Mouse (Mus musculus) layer of hippocampus, postnatal 10 days (tissue): Measurements from ENCODE around the gene Slc5a3. TPM values are rescaled to one million over a fixed set of nuclear protein-coding genes. Genes with fewer than 3 reads are reported as not detected.

Experiments used
- DNase-seq, 2 experiments: peaks; one replicate each; pipeline ENCODE4 v3.0.0; 2021; ENCODE audit warnings: low spot score in 2 of 2
- long read RNA-seq: library from polyadenylated mRNA; stranded (forward); transcript quantifications from one replicate; pipeline ENCODE4 v2.0.0, GENCODE M21; 2023
- total RNA-seq, 2 experiments: library from RNA; stranded (reverse); gene quantifications; 2 replicates each; pipeline ENCODE4 v1.2.3; 2021

Slc5a3 gene
- total RNA-seq: 10 to 100 TPM; 15.3 to 17.8 TPM
- long read RNA-seq, partial matches to known transcripts: 0 of 1 reads
- long read RNA-seq, other reads (novel, unspliced or antisense): 1 of 1 reads

DNA sequence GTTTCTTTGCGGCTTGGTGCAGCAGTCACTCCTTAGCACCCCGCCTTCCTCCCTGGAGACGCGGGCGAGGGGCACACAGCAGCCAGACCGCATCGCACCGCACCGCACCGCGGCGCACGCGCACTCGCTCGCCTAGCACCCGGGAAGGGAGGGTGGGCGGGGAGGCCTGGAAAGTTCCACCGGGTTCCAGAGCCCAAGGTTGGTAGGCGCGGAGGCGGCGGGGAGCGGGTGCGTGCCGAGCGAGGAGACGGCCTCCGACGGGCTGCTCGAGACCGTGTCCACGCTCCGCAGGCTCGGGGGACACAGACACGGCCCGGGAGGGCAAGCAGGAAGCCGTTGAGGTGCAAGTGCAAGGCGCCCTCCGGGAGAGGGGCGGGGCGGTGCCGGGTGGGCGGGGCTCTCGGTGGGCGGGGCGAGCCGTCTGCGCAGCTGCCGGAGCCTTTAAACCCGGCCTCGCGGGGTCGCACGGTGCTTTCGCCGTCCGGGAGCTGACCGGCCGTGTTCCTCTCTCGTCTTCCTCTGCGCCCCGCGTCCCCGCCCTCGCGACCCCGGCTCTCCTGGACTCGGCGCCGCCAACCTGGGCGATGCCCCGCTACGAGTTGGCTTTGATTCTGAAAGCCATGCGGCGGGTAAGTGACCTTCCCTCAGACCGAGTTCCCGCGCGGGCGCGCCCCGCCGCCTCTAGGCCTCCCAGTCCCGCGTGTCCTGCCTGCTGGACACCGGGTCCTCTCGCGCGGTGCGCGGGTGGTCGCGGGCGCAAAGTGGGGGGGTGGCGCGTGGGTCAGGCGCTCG, at the start of gene Slc5a3, which contains the start of the genes Mrps6 and Gm49711:
Gene Slc5a3 (plus strand): TSS at position 471 of the 792 bp plus-strand sequence.
Gene Mrps6 (plus strand): TSS at position 419 of the 792 bp plus-strand sequence.
Gene Gm49711 (plus strand): TSS at position 465 of the 792 bp plus-strand sequence.
- peak; percentile 85 to 89 for DNase-seq

DNA sequence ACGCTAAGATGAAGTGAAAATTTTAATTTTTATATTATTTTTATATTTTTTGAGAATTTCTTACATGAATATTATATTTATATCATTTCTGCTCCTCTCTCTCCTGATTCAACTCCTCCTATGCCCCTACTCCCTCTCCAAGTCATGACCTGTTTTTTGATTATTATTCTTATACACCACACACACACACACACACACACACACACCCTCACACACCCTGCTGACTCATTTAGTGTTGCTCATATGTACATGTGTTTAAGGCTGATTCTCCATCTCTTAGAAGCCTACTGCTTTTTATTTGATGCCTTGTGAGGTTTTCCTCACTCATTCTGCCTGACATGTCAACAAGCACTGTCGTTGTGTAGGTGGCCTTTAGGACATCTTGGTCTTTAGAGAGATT, 48.5 kb upstream of the Slc5a3 start:
- DNase-seq: no peak

DNA sequence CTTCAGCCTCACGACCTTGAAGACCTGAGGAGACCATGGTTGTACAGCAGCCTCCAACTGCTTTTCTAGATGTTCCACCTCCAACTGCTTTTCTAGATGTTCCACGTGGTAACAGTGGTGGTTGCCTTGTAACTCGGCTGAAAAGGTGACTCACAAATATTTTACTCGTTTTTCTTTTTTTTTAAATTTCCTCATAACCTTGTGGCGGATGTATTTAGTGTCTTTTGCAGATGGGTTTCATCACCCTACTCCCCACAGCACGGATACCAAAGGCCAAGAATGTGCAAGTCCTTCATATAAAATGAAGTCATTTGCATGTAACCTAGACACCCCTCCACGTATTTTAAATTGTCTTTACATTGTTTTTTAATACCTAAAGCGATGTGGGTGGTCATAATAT, 41.3 kb upstream of the Slc5a3 start:
- DNase-seq: no peak

DNA sequence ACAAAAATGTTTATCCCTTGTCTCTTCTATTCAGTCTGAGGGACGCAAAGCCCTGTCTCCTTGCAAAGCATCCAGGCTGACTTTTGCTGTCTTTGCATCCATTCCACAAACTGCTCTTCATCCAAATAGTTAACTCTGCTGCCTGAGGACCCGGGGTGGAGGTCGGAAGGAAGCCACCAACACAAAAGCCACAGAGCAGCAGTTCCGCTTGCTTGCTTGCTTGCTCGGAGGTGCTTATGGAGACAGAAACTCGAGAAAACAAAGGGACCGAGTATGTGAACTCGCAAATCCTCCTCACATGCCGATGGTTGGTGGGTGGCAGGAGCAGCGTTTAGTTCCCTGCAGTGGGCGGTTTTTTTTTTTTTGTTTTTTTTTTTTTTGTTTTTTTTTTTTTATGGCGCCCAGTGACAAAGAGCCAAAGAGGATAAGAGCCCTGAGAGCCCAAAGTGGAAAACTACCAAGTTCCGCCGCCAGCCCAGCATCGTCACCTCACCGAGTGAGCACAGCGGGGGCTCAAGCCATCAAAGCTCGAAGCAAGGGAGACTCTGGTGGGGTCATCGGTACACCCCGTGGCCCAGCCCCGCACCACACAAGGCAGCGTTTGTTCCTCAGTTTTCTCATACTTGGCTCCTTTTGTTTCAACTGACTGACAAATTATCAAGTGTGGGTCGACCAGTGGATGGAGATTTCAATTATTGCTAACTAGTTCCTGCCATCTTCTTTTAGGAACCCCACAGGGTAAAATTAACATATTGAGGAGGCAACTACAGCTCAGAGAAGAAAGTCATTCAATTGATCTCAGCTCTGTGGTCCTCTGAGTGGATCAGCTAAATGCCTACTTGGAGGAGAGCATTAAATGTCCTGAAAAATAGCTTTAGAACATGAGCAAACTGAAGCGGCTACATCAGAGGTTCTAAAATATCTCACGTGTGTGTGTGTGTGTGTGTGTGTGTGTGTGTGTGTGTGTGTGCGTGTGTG, 38.7 kb upstream of the Slc5a3 start:
- DNase-seq: peak; percentile 34 to 51

DNA sequence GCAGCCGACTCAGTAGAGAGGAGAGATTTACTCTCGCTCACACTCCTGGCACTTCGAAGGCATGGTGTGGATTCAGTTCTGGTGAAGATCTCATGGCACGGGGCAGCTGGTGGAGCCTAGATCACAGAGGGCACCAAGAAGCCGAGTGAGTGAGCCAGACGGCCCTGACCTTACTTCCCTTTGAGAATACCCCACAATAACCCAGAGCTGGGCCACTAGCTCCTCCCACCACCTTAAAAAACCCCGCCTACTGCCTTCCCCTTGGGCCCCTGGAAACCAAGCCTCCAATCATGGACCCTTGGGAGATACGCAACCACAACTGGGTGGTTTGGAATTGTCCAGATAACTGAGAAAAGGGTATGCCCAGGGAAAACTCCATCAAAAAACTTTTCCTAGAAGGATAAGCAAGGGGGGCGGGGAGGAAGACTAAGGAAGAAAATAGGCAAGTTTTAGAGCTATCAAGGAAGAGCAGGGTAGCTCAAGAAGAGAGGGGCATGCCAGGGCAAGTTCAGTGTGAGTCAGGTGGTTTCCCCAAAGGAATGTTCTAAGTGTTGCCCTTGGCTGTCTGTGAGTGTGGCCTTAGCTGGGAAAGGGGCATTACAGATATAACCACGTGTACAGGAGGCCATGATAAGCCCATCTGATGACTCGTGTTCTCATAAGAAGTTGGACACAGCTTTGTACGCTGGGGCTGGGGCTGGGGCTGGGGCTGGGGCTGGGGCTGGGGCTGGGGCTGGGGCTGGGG, 36.3 kb upstream of the Slc5a3 start:
- DNase-seq: no peak

DNA sequence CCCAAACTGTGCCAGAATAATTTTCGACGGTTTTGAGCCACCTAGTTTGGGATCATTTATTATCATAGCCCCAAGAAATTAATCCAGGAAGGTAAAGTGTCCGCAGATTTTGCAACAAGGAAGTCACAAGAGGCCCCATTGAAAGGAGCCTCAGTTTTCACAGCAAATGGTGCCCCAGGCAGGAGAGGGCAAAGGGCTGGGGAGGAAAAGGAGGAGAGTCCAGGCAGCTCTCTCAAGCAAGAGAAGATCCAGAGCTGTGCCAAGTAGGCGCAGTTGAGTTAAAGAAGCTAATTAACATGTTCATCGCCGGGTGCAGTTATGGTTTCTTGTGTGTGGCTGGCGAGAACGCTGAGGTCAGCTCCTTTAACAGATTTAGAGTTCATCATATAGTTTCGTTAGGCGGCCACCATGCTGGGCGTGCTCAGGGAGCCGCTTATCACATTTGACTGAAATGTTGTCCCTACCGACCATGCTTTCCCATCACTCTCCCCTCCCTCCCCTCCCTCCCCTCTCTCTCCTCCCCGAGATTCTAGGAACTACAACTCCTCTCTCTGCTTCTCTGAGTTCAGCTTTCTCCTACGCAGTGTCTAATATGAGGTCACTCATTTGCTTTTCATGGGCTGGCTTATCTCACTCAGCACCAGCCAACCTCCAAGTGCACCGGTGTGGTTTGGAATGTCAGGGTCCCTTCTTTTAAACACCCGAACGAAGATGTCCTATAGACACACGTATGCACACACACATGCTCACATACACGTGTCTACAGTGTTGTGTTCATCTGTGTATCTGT, 35.4 kb upstream of the Slc5a3 start:
- no peak for DNase-seq

DNA sequence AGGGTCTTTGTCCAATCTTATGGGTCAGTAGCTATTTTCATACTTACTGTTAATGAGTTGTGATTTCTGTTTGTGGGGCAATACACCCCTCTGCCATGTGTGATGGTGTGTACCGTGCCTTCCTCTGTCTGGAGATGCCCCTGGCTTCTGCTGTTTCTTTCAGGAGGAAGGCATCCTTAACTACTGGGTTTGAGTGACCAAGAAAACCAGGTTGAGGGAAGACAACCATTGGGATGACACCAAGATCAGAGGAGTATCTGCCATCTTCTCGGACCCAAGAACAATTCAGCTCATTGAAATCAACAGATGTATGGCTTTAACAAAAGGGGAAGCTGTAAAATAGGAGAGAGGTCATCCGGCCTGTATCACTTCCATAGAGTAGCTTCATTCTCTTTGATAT, 24.8 kb upstream of the Slc5a3 start:
- no peak for DNase-seq

DNA sequence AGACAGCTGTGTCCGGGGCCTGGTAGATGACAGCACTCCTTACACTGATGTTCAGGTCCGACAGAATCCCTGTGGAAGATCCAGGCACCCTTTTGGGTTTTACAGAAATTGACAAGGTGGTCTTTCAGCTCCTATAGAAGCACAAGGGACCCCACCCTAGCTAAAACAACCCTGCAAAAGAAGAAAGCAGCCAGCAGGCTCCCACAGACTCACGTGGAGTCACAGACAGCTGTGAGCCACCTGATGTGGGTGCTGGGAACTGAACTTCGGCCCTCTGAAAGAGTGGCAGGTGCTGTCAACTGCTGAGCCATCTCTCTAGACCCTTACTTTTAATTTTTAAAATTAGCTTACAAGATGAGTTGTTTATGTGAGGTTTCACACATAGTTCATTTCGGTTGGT, 23.4 kb upstream of the Slc5a3 start:
- no peak for DNase-seq

DNA sequence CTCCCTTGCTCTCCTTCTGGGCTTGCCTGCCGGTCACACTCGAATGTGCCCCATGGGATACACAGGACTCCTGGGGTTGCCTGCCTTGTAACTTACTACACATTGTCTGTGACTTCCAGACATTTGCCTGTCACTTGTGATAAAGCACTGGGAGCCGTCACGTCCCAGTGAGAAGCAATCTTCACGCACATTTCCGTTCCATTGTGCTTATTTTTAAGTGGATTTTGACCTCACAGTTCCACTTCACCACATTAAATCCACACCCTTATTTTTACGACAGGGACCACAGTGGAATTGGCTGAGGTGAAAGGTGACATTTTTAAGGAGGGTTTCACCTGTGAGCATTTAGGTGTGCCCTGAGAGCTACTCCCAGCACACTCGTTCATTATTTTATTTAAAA, 21.4 kb upstream of the Slc5a3 start:
- DNase-seq: no peak

DNA sequence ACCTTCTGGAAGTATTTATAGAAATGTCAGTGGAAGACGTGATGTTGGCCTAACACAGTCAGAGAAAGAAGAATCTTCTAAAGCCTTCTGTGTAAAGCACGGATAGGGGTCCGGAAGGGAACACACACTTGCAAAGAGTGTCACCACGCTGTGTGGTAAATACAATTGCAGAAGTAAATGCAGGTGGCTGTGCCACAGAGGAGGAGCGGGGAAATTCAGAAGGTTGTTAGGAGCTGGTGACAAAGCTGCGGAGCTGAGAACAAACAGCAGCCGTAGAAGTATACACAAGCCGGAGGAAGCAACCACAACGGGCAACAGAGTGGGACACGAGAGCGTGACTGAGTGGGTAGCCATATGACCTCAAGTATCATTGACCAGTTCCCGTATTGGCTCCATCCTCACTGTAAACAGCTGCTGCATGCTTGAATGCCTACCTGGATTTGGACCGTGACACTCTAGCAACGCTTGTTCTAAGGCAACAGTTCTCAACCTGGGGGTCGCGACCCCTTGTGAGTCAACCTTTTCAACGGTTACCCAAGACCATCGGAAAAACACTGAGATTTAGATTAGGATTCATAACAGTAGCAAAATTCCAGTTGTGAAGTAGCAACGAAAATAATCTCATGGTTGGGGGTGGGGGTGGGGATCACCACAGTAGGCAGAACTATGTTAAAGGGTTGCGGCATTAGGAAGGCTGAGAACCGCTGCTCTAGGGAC, 20.1 kb upstream of the Slc5a3 start:
- no peak for DNase-seq

DNA sequence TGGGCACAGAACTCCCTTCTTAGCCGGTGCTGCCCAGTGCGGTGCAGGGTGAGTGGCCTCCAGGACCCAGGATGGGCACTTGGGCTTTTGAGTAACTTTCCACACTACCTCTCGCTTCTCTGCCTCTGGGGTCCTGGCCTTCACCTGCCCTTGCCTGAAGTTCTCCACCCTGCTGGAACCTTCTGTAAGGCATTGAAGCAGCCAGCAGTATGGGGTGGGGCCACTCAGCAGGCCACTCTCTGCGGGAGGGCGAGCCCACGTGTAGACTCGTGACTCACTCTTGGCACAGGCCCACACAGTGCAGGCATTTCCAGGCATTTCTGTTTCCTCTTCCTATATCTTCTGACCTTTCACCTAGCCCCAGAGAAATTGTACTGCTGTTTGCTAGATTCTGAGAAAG, 18.7 kb upstream of the Slc5a3 start:
- DNase-seq: no peak

DNA sequence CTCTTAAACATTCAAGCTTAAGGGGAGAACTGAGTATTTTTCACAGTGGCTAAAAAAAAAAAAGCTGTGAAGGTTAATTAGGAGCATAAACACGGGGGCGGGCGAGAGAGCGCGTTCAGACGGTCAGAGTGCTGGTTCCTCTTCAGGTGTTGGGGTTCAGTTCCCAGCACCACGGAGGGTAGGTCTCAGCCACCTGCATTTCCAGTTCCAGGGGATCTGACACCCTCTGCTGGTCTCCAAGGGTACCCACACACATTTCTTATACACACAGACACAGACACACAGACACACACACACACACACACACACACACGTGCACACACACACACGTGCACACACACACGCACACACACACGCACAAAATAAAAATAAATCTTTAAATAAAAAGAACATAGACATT, 18.2 kb upstream of the Slc5a3 start:
- DNase-seq: no peak

DNA sequence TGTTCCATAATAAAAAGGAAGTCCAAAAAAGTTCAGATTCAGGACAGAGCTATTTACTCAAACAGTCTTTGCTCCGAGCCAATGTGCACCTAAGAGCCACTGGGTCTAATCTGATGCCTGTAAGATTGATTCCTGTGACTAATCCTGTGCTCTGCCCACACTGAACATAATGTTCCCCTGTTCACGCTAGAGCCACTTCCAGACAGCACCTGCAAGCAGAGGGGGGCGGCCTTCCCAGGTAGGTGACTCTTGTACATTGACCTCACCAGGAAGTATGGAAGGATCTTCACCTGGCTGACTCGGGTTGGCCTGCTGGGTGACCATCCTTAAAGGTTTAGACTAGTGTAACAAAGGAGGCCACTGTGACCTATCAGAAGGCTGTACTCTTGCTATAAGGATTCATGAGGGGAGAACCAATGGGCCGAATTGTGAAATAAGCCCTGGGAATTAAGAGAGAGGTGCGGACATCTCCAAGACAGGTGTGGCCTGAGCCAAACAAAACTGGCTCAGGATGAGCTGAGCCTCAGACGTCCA, 6.3 kb upstream of the Slc5a3 start:
- no peak for DNase-seq

DNA sequence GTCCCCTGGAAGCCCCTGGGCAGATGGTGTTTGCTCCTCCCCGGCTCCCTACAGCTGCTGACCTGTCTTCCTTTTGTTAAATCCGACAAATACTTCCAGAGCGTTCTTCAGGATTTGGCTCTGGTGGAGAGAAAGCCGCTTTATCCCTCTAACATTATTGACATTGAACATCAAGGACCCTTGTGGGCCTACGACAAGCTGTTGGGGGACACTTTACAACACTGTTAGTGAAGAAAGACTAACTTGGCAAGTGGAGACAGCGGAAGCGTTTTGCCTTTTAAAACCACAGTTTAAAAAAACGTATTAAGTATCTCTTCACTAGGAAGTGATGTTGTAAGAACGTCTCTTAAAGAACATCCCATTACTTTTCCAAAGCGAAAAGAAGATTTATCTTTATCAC, 5.6 kb upstream of the Slc5a3 start:
- DNase-seq: no peak

DNA sequence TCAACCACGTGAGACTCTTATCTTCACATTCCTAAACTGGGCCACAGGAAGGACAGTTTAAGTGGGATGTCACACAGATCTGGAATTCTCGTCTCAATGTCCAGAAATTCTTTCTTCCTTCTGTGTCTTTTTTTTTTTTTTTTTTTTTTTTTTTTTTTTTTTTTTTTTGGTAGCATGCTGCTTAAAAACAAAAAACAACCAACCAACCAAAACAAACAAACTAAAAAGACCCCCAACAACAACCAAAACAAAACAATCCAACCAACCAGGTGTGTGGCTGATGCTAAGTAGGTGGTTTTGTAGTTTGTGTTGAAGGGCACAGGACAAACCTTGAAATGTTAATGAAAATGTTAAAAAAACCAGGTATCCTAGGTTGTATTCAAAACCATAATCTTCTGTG, 1.4 kb upstream of the Slc5a3 start:
- DNase-seq: no peak

DNA sequence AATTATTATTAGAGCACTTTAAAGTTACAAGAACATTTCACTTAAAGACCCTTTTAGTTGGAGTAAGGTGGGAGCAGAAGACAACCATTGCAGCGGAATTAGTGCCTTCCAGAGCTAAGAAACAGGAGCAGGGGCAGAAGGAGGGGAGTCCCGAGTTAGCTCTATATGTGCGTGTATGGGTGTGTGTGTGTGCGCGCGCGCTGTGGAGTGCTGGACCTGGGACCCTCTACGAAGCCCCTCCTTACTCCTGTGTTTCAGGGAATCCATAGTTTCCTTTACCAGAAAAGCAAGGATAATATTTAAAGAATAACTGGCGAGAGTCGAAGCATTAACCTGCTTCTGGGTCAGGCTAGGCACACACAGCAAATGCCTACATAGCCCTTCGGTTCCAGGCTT, 668 bp upstream of the Slc5a3 start:
- no peak for DNase-seq

DNA sequence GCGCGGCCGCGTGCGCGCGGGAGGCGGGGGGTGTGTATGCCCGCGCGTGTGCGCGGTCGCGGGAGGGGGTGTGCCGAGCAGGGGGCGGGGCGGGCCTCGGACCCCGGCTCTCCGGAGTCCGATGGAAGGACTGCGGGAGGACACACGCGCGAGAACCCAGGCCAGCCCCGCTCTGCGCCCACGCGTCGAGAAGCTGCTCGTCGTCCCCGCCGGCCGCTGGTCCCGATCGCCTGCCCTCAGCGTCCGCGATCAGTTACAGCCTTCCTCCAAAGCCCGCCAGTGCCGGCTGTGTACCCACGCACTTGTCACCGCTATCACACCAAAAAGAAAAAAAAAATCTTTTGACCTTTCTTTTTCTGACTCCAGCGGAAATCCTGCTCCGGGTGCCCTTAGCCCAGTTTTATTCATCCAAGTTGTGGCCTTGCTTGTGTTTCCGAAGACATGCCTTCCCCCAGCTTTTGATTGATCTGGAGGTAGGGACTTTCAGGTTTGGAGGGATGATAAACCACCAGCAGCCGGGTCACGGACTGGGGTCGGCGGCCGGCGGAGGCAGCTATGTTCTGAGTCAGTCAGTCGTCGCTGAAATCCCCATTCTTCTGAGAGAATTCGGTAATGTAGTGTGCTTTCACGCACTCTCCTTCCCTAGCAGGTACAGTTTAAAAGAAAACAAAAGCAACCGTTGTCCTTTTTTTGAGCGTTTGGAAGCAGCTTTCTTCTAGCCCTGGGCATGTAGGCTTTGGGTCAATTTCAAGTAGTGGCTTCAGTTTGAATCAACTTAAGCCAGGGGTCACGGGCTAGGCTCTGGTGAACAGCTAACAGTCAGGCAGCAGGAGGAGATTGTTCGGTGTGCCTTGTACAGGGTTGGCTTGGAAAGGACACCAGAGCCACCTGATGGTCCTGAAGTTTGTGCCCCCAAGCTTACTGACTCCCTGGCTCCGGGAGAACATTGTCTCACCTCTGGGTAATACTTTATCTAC, 810 bp downstream of the Slc5a3 start:
- DNase-seq: no peak

DNA sequence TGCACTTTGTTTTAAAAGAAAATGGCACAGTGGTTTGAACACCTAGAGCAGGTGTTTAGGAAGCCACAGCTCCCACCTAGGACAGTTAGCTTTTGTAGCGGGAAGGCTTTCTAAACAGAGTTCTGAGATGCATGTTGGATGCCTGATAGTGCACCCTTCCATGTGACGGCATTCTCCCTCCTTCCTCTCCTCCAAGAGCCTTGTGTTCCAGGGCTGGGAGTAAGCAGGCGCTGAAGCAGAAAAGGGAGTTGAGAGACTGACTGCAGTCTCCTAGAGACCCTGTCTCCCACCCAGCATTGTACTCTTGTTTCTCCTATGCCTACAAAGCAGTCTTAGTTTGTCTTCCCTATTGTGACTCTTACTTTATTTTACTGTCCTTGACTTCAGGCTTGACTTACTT, 2.1 kb downstream of the Slc5a3 start:
- DNase-seq: no peak
